Mouse (Mus musculus): ENCODE data around the gene Apbb2.

DNA sequence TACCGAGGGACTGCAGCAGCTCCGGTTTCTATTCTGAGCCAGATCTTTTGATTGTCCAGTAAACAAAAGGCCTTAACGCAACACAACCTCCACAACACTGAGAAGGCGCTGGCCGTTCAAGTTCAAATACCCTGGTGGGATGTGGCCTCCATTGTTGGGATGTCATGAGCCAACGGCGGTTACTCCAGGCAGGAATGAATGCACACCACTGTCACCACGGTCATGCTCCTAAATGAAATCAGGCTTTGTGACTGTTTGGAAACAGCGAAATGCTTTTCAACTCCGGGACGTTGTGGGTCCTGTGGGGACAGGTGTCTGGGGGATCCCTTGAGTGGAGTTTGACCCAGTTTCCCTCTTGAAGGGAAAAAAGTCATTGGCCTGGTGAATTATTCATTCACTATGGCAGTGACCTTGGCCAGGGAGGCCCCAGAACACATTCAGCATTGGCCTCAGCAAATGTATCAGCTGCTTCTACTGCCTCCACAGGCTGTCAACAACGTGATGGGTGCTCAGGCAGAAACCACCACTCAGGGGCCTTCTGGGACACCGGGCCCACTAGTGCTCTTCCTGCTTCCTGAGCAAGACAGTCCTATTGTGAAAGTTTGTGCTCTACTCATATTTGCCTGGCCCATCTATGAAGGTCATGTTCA is 244.9 kb downstream of the Apbb2 start:
- TF ChIP-seq CTCF (IDR thresholded peaks at IDR 0.05; ENCODE audit: borderline replicate concordance, extremely low read depth, insufficient read depth, insufficient read length), result no peak
- no peak for TF ChIP-seq POLR2A (IDR thresholded peaks at IDR 0.05; ENCODE audit: borderline replicate concordance, extremely low read depth, insufficient read depth, insufficient read length, poor library complexity, severe bottlenecking)
